Mouse (Mus musculus) G1E-ER4 (cell line): ENCODE results near the gene Cabp4. TPM values are rescaled to one million over a fixed set of nuclear protein-coding genes. Genes with fewer than 3 reads are reported as not detected.

Experiments
- GATA1 ChIP-seq: IDR thresholded peaks from one replicate; pipeline ENCODE4 v1.8.0; 2012; ENCODE audit warnings: low read length, inconsistent platforms
- polyA plus RNA-seq: library from polyadenylated mRNA; stranded (reverse); fragments of >175 nt; gene quantifications from 2 replicates; pipeline ENCODE4 v1.2.3, GENCODE M21; 2012

The Cabp4 gene
- 0.06 TPM in 1 of 2 replicates, not detected in the other for polyA plus RNA-seq

DNA sequence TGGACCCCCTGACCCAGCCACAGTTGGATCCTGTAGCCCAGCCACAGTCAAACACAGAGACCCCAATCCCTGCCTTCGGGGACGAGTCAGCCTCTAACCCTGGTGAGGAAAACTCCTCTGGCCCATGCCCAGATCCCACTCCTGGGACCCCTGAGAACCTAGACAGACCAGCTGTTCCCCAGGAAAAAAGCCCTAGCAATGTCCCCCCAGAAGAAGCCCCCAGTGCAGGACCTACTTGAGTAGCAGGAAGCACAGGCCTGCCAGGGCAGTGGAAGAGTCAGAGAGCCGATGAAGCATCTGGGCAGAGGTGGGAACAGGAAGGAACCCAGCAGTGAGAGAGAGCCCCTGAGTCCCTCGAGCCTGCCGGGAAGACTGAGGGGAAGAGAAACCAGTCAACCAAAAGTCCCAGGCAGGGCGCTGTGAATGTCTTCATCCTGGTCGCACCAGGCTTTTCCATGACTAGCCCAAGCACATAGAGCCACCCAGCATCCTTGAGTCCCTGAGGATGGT lies at the start of gene Cabp4:
Cabp4 (minus strand) TSS at position 275 of the 510 bp plus-strand sequence.
- no peak for TF ChIP-seq GATA1

- TF ChIP-seq GATA1: no peak
Measured at GRCm38 (mm10) chr19:4193129-4193528, 49.3 kb upstream of the Cabp4 start.

- TF ChIP-seq GATA1: no peak
Measured at GRCm38 (mm10) chr19:4192251-4192985, 48.6 kb upstream of the Cabp4 start.

DNA sequence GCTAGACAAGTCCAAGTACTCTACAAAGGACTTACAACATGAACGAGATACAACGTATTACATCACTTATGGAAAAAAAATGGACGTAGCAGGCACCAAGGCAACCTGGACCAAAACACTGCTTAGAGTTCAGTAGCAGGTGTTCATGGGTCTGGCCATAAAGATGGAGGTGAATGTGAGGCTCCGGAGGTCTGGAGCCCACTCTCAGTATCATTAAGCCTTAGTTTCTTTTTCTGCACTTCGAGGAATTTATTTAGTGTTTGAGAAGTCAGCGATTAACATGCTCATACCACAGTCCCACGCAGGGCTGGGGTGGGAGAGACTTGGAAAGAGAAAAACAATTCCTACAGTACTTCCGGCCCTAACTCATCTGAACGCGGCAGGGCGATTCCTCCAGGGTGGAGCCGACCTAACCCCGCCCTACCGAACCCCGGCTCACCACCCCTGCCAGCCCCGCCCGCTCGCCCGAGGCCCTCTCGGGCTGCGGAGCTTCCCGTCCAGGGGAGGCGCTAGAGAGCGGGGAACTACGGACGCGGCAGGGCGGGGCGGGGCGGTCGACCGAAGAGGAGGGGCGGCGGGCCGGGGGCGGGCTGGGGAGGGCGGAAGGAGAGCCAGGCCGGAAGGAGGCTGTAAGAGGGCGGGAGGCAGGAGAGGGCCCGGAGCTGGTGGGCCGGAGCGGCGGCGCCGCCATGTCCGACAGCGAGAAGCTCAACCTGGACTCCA lies 47.9 kb upstream of the Cabp4 start, which contains the start of gene Ppp1ca:
Ppp1ca (plus strand) TSS at position 538 of the 723 bp plus-strand sequence.
- TF ChIP-seq GATA1: no peak

- TF ChIP-seq GATA1: no peak
Measured at GRCm38 (mm10) chr19:4190831-4191334, 47.0 kb upstream of the Cabp4 start, which contains the start of gene Tbc1d10c. TSS of gene Tbc1d10c (minus strand) at chr19:4191284.

DNA sequence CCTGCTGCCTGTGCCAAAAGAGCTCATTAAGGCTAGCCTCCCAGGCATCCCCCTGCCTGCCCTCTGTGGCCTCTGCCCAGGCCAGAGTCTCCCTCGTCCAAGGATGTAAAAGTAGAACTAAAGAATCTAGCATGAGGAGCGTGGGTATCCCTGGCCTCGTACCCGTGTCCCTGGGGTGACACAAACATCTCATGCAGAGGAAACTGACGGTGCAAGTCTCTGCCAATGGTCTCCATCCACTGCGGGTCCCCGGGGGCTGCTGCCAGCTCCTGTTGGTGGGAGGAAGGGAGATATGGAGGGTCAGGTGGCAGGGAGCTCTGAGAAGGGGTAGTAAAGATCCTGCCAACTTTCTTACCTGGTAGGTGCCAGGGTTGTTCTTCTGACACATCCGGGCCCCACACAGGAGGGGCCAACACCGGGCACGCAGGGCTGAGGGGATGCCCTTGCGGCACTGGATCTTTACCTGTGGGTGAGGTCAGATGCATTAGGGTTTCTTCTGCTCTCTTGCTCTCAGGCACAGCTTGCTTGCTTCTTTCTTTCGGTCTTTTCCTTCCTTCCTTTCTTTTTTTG lies 45.3 kb upstream of the Cabp4 start:
- TF ChIP-seq GATA1: no peak

- TF ChIP-seq GATA1: no peak
Measured at GRCm38 (mm10) chr19:4187303-4187702, 43.5 kb upstream of the Cabp4 start.

- TF ChIP-seq GATA1: no peak
Measured at GRCm38 (mm10) chr19:4184976-4185975, 41.4 kb upstream of the Cabp4 start.

DNA sequence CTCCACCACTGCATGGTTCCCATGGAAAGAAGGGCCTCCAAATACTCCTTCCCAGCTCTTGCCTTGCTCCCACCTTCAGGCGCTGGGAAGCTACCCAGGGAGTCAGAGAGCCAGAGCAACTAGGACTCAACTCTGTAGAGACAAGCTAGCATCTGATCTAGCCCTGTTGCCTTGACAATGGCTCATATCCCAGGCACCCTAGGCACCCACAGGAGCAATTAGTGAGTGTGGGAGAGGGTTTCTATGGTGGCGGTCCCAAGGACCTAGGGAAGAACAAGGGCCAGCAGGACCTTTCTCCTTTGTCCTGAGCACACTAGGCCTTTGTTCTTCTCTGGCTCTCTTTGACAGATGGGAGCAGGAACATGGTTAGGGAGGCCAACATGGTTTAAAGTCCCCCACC lies 39.9 kb upstream of the Cabp4 start:
- no peak for TF ChIP-seq GATA1

DNA sequence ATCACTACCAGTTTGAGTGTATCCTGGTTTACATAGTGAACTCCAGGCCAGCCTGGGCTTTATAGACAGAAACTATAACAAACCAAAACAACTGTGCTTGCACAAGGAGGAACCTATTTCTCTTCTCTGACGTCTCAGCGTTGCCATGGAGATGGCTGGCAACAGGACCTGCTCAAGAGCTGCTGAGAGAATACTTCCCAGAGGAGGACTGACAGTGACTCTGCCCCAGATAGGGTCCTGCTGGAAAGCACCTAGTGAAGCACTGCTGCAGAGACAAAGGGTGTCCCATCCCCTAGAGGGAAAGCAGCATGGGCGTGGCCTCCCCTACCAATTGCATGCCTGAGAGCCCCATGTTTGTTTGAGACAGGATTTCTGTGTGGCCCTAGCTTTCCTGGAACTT lies 38.1 kb upstream of the Cabp4 start:
- TF ChIP-seq GATA1: no peak

GRCm38 (mm10) chr19:4180411-4180810 lies 36.6 kb upstream of the Cabp4 start:
- TF ChIP-seq GATA1: no peak

GRCm38 (mm10) chr19:4175368-4175947 lies 31.6 kb upstream of the Cabp4 start, which contains the start of gene Carns1:
TSS of gene Carns1 (minus strand) at chr19:4175479.
- TF ChIP-seq GATA1: no peak

GRCm38 (mm10) chr19:4172925-4173324 lies 29.1 kb upstream of the Cabp4 start:
- no peak for TF ChIP-seq GATA1
